Comparison of ENCODE assay signal across 8 mouse cellular contexts in the genomic region with DNA sequence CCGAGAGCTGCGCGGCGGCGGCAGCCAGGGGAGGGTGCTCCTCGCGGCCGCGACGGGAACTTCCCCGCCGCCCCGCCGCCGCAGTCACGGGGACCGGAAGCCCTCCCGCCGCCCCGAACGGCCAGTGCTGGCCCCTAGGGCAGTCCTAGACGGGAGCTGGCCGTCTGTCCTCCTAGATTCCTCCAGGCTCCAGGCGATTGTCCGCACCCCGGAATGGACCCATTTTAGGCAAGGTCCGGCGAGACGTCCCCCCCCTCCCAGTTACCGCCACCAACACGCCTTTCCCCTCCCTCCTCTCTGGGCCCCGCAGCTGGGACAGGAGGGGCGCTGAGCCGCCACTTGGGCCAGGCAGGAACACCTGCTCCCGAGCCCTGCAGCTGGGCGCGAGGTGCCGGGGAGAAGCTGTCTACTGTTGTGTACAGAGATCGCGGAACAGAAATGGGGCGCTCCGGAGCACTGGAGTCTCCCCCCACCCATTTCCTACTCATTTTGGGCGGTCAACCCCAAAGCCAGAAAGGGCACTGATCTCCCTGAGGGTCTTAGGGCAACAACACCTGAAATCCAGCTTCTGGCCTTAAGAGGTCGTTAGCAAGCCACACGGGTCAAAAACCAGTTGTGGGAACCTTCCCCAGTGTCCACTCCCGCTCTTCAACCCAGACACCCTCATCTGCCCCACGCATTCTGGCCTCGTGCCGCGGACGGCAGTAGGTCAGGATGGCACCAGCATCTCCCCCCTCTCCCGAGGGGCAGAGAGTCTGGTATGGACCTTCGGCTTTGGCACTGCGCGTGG.
DNase-seq lines count a peak whose midpoint lies in the region; ATAC-seq and TF ChIP-seq lines count a peak whose summit lies in the region.

No protein-coding gene starts in this region.

- H3K36me3 ChIP-seq in forebrain, postnatal 0 days (ENCODE audit: insufficient read depth): no peaks in the 10 kb centered on the region
- no peaks in the 10 kb centered on the region for H3K36me3 ChIP-seq in hindbrain, embryonic 13.5 days
- H3K36me3 ChIP-seq in limb, embryonic 15.5 days: no peaks in the 10 kb centered on the region
- no peaks in the 10 kb centered on the region for H3K36me3 ChIP-seq in midbrain, embryonic 14.5 days (ENCODE audit: control insufficient read depth, insufficient read depth, low read length)

- peak overlapping the region; percentile 61 for H3K9ac ChIP-seq in forebrain, postnatal 0 days
- peak overlapping the region; percentile 79 for H3K9ac ChIP-seq in hindbrain, embryonic 13.5 days
- peak overlapping the region; percentile 35 for H3K9ac ChIP-seq in limb, embryonic 15.5 days
- peak overlapping the region; percentile 63 for H3K9ac ChIP-seq in midbrain, embryonic 14.5 days (replicated peaks; ENCODE audit: low read length)

- no peaks in the 10 kb centered on the region for H3K9me3 ChIP-seq in forebrain, postnatal 0 days (ENCODE audit: low read length)
- H3K9me3 ChIP-seq in hindbrain, embryonic 13.5 days: no peaks in the 10 kb centered on the region
- H3K9me3 ChIP-seq in limb, embryonic 15.5 days: no peaks in the 10 kb centered on the region
- H3K9me3 ChIP-seq in midbrain, embryonic 14.5 days (ENCODE audit: control insufficient read depth, low read length): no peaks in the 10 kb centered on the region

- H3K4me3 ChIP-seq in bone marrow, adult 2 months (replicated peaks; ENCODE audit: control insufficient read depth, low read depth, low read length): peak overlapping the region; percentile 65
- H3K4me3 ChIP-seq in forebrain, postnatal 0 days (ENCODE audit: low read depth, low read length): peak overlapping the region; percentile 46
- peak overlapping the region; percentile 47 for H3K4me3 ChIP-seq in hindbrain, embryonic 13.5 days
- peak overlapping the region; percentile 52 for H3K4me3 ChIP-seq in limb, embryonic 15.5 days
- H3K4me3 ChIP-seq in midbrain, embryonic 14.5 days (replicated peaks; ENCODE audit: low read depth, low read length): peak overlapping the region; percentile 44

- WGBS in bone marrow, adult 2 months: 5% methylated on average over 39 of the region's 55 CpGs
- WGBS in forebrain, postnatal 0 days: 7% methylated on average over 51 of the region's 55 CpGs
- WGBS in hindbrain, embryonic 13.5 days: 2% methylated on average over 47 of the region's 55 CpGs
- WGBS in limb, embryonic 15.5 days: 2% methylated on average over 45 of the region's 55 CpGs
- 4% methylated on average over 42 of the region's 55 CpGs for WGBS in midbrain, embryonic 14.5 days

- 0 out of 2 replicates have a peak, but pooled peaks have one; percentile 22 for ATAC-seq in frontal cortex, adult (ENCODE audit: low TSS enrichment)
- ATAC-seq in forebrain, postnatal 0 days: peak; percentile 42
- ATAC-seq in hindbrain, embryonic 13.5 days (ENCODE audit: low FRiP score): peak; percentile 21
- no peak for ATAC-seq in limb, embryonic 15.5 days (ENCODE audit: insufficient number of reproducible peaks, low FRiP score, low TSS enrichment, low read depth)
- no peak; the same call in 1 of the 2 replicates for ATAC-seq in midbrain, embryonic 14.5 days (ENCODE audit: low FRiP score, low TSS enrichment)

- no peak for DNase-seq in frontal cortex, postnatal 36 days (ENCODE audit: low spot score in 2 of 2)
- DNase-seq in forebrain, postnatal 0 days: peak; percentile 37
- peak; percentile 55 for DNase-seq in midbrain, embryonic 14.5 days
- peak; percentile 51 for DNase-seq in testis, postnatal 10 days (ENCODE audit: low spot score)

- H3K4me1 ChIP-seq in bone marrow, adult 2 months (ENCODE audit: control insufficient read depth, insufficient read depth, low read length): peaks cover 2% of the 10 kb centered on the region; the same call in 1 of the 2 replicates
- no peaks in the 10 kb centered on the region for H3K4me1 ChIP-seq in forebrain, postnatal 0 days (ENCODE audit: insufficient read depth)
- H3K4me1 ChIP-seq in hindbrain, embryonic 13.5 days (replicated peaks): peaks cover 71% of the 10 kb centered on the region
- peaks cover 49% of the 10 kb centered on the region for H3K4me1 ChIP-seq in limb, embryonic 15.5 days
- H3K4me1 ChIP-seq in midbrain, embryonic 14.5 days (ENCODE audit: control insufficient read depth, insufficient read depth, low read length): peaks cover 21% of the 10 kb centered on the region; the same call in 1 of the 2 replicates

- peak overlapping the region; percentile 95 for H3K27ac ChIP-seq in bone marrow, adult 2 months (ENCODE audit: control insufficient read depth, insufficient read depth, low read depth, low read length, poor library complexity)
- peak overlapping the region; percentile 92 for H3K27ac ChIP-seq in forebrain, postnatal 0 days (ENCODE audit: low read depth, low read length)
- H3K27ac ChIP-seq in hindbrain, embryonic 13.5 days: peak overlapping the region; percentile 96
- peak overlapping the region; percentile 90 for H3K27ac ChIP-seq in limb, embryonic 15.5 days
- H3K27ac ChIP-seq in midbrain, embryonic 14.5 days (replicated peaks; ENCODE audit: low read depth, low read length): peak overlapping the region; percentile 93

- TF ChIP-seq CTCF in bone marrow, adult 2 months (IDR thresholded peaks at IDR 0.05; ENCODE audit: control insufficient read depth, insufficient read depth, low read length): no peak
- TF ChIP-seq CTCF in forebrain, postnatal 0 days (IDR thresholded peaks at IDR 0.05; ENCODE audit: low read depth): peak; percentile 43

- TF ChIP-seq POLR2A in bone marrow, adult 2 months (IDR thresholded peaks at IDR 0.05; ENCODE audit: borderline replicate concordance, control insufficient read depth, low read depth, low read length): 0 out of 2 replicates have a peak, but pooled peaks have one; percentile 36

- peak overlapping the region; percentile 76 for H3K4me2 ChIP-seq in forebrain, postnatal 0 days (ENCODE audit: low read depth)
- peak overlapping the region; percentile 83 for H3K4me2 ChIP-seq in hindbrain, embryonic 13.5 days
- peak overlapping the region; percentile 81 for H3K4me2 ChIP-seq in limb, embryonic 15.5 days
- peak overlapping the region; percentile 83 for H3K4me2 ChIP-seq in midbrain, embryonic 14.5 days (ENCODE audit: low read length)

- peaks cover 2% of the 10 kb centered on the region; the same call in 1 of the 2 replicates for H3K27me3 ChIP-seq in forebrain, postnatal 0 days (ENCODE audit: insufficient read depth, low read length)
- peaks cover 94% of the 10 kb centered on the region for H3K27me3 ChIP-seq in hindbrain, embryonic 13.5 days
- peaks cover 76% of the 10 kb centered on the region for H3K27me3 ChIP-seq in limb, embryonic 15.5 days
- peaks cover 24% of the 10 kb centered on the region for H3K27me3 ChIP-seq in midbrain, embryonic 14.5 days (ENCODE audit: control insufficient read depth, insufficient read depth, low read length)

Comparison
In these comparisons a context has a peak if more than half of its experiments do, and no peak if none do; other contexts are left out.
1. ATAC-seq: peak in frontal cortex, adult (single experiment), forebrain, postnatal 0 days (single experiment) and hindbrain, embryonic 13.5 days (single experiment); none in limb, embryonic 15.5 days (single experiment) and midbrain, embryonic 14.5 days (single experiment).
2. DNase-seq: peak in forebrain, postnatal 0 days (single experiment), midbrain, embryonic 14.5 days (single experiment) and testis, postnatal 10 days (single experiment); none in frontal cortex, postnatal 36 days (0 of 2).
3. Peak in every context shown above with its lines, with median percentiles within 50 percentile points of each other: H3K27ac ChIP-seq, H3K4me3 ChIP-seq, H3K4me2 ChIP-seq and H3K9ac ChIP-seq.